Mouse (Mus musculus) erythroblast, embryonic 14.5 days (primary cell): ENCODE data around the gene Commd8.

Experiments used
- GATA1 ChIP-seq: IDR thresholded peaks from 2 replicates; pipeline ENCODE4 v1.6.1; 2012; ENCODE audit warnings: low read length, inconsistent platforms, mixed read lengths
- TAL1 ChIP-seq: IDR thresholded peaks from 3 replicates; pipeline ENCODE4 v1.6.1; 2012; ENCODE audit warnings: low read length, inconsistent platforms, mixed read lengths

- no peak for TF ChIP-seq GATA1
- TF ChIP-seq TAL1: no peak
These were observed 16.6 kb upstream of the Commd8 start for GRCm38 (mm10) chr5:72184437-72185100.
